Mouse (Mus musculus): ENCODE results near the gene Ucp1.

DNA sequence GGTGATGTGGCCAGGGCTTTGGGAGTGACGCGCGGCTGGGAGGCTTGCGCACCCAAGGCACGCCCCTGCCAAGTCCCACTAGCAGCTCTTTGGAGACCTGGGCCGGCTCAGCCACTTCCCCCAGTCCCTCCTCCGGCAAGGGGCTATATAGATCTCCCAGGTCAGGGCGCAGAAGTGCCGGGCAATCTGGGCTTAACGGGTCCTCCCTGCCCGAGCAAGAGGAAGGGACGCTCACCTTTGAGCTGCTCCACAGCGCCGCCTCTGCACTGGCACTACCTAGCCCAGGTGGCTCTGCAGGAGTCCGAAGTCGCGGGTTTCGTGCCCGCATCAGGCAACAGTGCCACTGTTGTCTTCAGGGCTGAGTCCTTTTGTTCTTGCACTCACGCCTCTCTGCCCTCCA is at the start of gene Ucp1:
- TF ChIP-seq POLR2A (IDR thresholded peaks at IDR 0.05; ENCODE audit: low read depth, low read length), result no peak
- TF ChIP-seq CTCF (IDR thresholded peaks at IDR 0.05; ENCODE audit: extremely low read depth, insufficient read length, insufficient replicate concordance, low read depth, low read length), result no peak

Measured in small intestine, adult 2 months (tissue).